Mouse (Mus musculus): ENCODE data around the gene Fbxo41.

DNA sequence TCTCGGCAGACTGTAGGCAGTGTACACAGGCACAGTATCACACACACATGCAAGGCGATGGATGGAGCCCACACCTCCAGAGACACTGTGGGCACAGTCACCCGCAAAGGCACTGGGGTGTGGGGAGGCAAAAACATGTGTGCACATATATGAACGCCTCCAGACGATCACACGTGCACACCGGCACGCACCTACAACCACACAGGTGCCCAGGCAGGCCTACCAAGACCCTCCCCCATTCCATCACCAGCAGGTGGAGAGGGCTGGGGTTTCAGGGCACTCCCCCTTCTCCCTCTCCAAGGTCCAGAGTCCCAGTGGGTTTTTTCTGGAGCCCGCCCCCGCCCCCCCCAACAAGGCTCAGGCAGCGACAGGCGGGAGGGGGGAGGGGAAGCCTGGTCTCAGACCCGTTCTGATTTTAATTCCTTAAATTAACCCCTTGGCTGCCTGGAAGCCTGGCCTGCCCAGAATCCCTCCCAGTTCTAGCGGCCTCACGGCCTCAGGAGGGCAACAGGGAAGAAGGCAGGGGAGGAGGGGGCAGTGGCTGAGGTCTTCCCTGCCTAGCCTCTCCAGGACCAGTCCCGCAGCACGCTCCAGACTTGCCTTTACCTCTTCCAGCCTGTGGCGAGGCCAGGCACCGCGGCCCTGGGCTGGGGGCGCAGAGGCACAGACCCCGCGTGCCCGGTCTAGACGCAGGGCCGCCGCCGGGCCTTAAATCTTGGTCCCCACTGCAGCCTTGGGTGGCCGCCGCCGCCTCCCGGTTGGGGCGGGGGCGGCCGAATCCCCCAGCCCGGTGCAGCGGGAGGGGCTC is 487 bp downstream of the Fbxo41 start:
- TF ChIP-seq GATA1 (IDR thresholded peaks at IDR 0.05; ENCODE audit: low read length) (no peak), TAL1 (IDR thresholded peaks at IDR 0.05; ENCODE audit: low read length) (no peak)

Data from erythroblast, embryonic 14.5 days (primary cell).